Mouse (Mus musculus) CH12.LX (cell line): ENCODE results near the gene Oprd1. TPM values are rescaled to one million over a fixed set of nuclear protein-coding genes. Genes with fewer than 3 reads are reported as not detected.

ENCODE experiments used
- DNase-seq: peaks from one replicate; pipeline ENCODE4 v3.0.0-alpha.2; 2013; ENCODE audit errors: extremely low read depth
- H3K27ac ChIP-seq: 2 replicates; pipeline ENCODE4 v1.5.1; 2012; ENCODE audit warnings: low read depth, mild to moderate bottlenecking, control low read depth, moderate library complexity; ENCODE audit not compliant: insufficient read depth
- H3K27me3 ChIP-seq: replicated peaks from 2 replicates; pipeline ENCODE3; 2012; ENCODE audit warnings: inconsistent platforms
- H3K36me3 ChIP-seq, 2 experiments: replicated peaks in 1 of 2; 2 replicates each; pipeline versions ENCODE3 to v1.6.1; 2012; ENCODE audit warnings: inconsistent platforms in 1 of 2, low read length in 1 of 2, mild to moderate bottlenecking in 1 of 2, mixed read lengths in 1 of 2, moderate library complexity in 1 of 2; ENCODE audit not compliant: control insufficient read depth in 1 of 2, insufficient read depth in 1 of 2
- H3K4me1 ChIP-seq, 2 experiments: 2 replicates each; pipeline ENCODE4 v1.6.1; 2012; ENCODE audit warnings: inconsistent platforms in 1 of 2, moderate library complexity in 1 of 2; ENCODE audit not compliant: insufficient read depth in 2 of 2, control insufficient read depth in 1 of 2
- H3K4me2 ChIP-seq: 2 replicates; pipeline ENCODE4 v1.6.1; 2012; ENCODE audit warnings: low read depth, mild to moderate bottlenecking, control low read depth; ENCODE audit not compliant: poor library complexity, insufficient read depth, severe bottlenecking
- H3K4me3 ChIP-seq, 3 experiments: fragments of 150-350 bp in 1 of 3; sonication (generic) in 1 of 3; replicated peaks in 1 of 3; 2 replicates each; pipeline versions ENCODE3 to v1.5.1; 2011 to 2012; ENCODE audit warnings: low read depth in 2 of 3, low read length in 2 of 3, mild to moderate bottlenecking in 2 of 3, moderate library complexity in 2 of 3, control low read depth in 1 of 3, improper control_type of control experiment in 1 of 3, inconsistent platforms in 1 of 3, mixed read lengths in 1 of 3; ENCODE audit not compliant: poor library complexity in 1 of 3
- H3K79me2 ChIP-seq: replicated peaks from 2 replicates; pipeline ENCODE4 v1.6.1; 2012; ENCODE audit warnings: mild to moderate bottlenecking, moderate library complexity; ENCODE audit not compliant: control insufficient read depth, poor library complexity, insufficient read depth, severe bottlenecking; ENCODE audit errors: extremely low read depth
- H3K9ac ChIP-seq: 2 replicates; pipeline ENCODE4 v1.6.1; 2012; ENCODE audit warnings: low read depth, mild to moderate bottlenecking, control low read depth, moderate library complexity; ENCODE audit not compliant: insufficient read depth
- H3K9me3 ChIP-seq: replicated peaks from 2 replicates; pipeline ENCODE3; 2012; ENCODE audit warnings: low read length, inconsistent platforms, mixed read lengths
- BHLHE40 ChIP-seq: IDR thresholded peaks from 2 replicates; pipeline ENCODE4 v1.6.1; 2011; ENCODE audit warnings: mild to moderate bottlenecking, low read depth, low read length, improper control_type of control experiment
- CHD1 ChIP-seq: IDR thresholded peaks from 2 replicates; pipeline ENCODE4 v1.6.1; 2012; ENCODE audit warnings: low read depth, low read length, improper control_type of control experiment, inconsistent platforms
- CHD2 ChIP-seq: IDR thresholded peaks from 2 replicates; pipeline ENCODE4 v1.6.1; 2011; ENCODE audit warnings: low read length, improper control_type of control experiment
- E2F4 ChIP-seq: IDR thresholded peaks from 2 replicates; pipeline ENCODE4 v1.6.1; 2011; ENCODE audit warnings: low read depth, low read length, improper control_type of control experiment; ENCODE audit not compliant: insufficient replicate concordance
- ELF1 ChIP-seq: IDR thresholded peaks from 2 replicates; pipeline ENCODE4 v1.6.1; 2014; ENCODE audit warnings: low read depth, mild to moderate bottlenecking, inconsistent platforms, low read length, improper control_type of control experiment
- EP300 ChIP-seq: IDR thresholded peaks from 2 replicates; pipeline ENCODE4 v1.6.1; 2011; ENCODE audit warnings: low read length, improper control_type of control experiment
- ETS1 ChIP-seq: conservative IDR thresholded peaks from 2 replicates; pipeline ENCODE4 v1.6.1; 2012; ENCODE audit warnings: low read depth, mild to moderate bottlenecking, inconsistent platforms, low read length, improper control_type of control experiment, moderate library complexity
- HCFC1 ChIP-seq: IDR thresholded peaks from 2 replicates; pipeline ENCODE4 v1.6.1; 2012; ENCODE audit warnings: low read depth, mild to moderate bottlenecking, inconsistent platforms, low read length, improper control_type of control experiment
- JUN ChIP-seq: IDR thresholded peaks from 2 replicates; pipeline ENCODE4 v1.6.1; 2011; ENCODE audit warnings: low read depth, mild to moderate bottlenecking, low read length, improper control_type of control experiment, moderate library complexity; ENCODE audit not compliant: insufficient read depth
- JUND ChIP-seq: conservative IDR thresholded peaks from 2 replicates; pipeline ENCODE4 v1.6.1; 2011; ENCODE audit warnings: low read depth, low read length, improper control_type of control experiment
- MAX ChIP-seq: IDR thresholded peaks from 2 replicates; pipeline ENCODE4 v1.6.1; 2011; ENCODE audit warnings: low read length, improper control_type of control experiment
- MAZ ChIP-seq: IDR thresholded peaks from 2 replicates; pipeline ENCODE4 v1.6.1; 2012; ENCODE audit warnings: low read depth, mild to moderate bottlenecking, inconsistent platforms, low read length, improper control_type of control experiment, moderate library complexity
- MEF2A ChIP-seq: IDR thresholded peaks from 2 replicates; pipeline ENCODE4 v1.6.1; 2014; ENCODE audit warnings: low read depth, mild to moderate bottlenecking, inconsistent platforms, low read length, improper control_type of control experiment, borderline replicate concordance
- PAX5 ChIP-seq: IDR thresholded peaks from 2 replicates; pipeline ENCODE4 v1.6.1; 2012; ENCODE audit warnings: low read length, inconsistent platforms, mixed read lengths
- POLR2A ChIP-seq: IDR thresholded peaks from 2 replicates; pipeline ENCODE4 v1.6.1; 2011; ENCODE audit warnings: low read depth, mild to moderate bottlenecking, improper control_type of control experiment, low read length
- POLR2AphosphoS2 ChIP-seq: IDR thresholded peaks from 2 replicates; pipeline ENCODE4 v1.6.1; 2011; ENCODE audit warnings: low read depth, low read length, improper control_type of control experiment
- RAD21 ChIP-seq: IDR thresholded peaks from 2 replicates; pipeline ENCODE4 v1.6.1; 2011; ENCODE audit warnings: low read depth, mild to moderate bottlenecking, low read length, improper control_type of control experiment, moderate library complexity
- RCOR1 ChIP-seq: conservative IDR thresholded peaks from 2 replicates; pipeline ENCODE4 v1.6.1; 2012; ENCODE audit warnings: low read depth, mild to moderate bottlenecking, inconsistent platforms, low read length, improper control_type of control experiment
- SIN3A ChIP-seq: IDR thresholded peaks from 2 replicates; pipeline ENCODE4 v1.6.1; 2012; ENCODE audit warnings: low read length, improper control_type of control experiment, inconsistent platforms
- SMC3 ChIP-seq: IDR thresholded peaks from 2 replicates; pipeline ENCODE4 v1.6.1; 2011; ENCODE audit warnings: low read depth, low read length, improper control_type of control experiment
- UBTF ChIP-seq: IDR thresholded peaks from 2 replicates; pipeline ENCODE4 v1.6.1; 2012; ENCODE audit warnings: low read depth, mild to moderate bottlenecking, inconsistent platforms, low read length, improper control_type of control experiment, moderate library complexity
- USF1 ChIP-seq: IDR thresholded peaks from 2 replicates; pipeline ENCODE4 v1.6.1; 2014; ENCODE audit warnings: low read depth, mild to moderate bottlenecking, inconsistent platforms, low read length, improper control_type of control experiment
- USF2 ChIP-seq: conservative IDR thresholded peaks from 2 replicates; pipeline ENCODE4 v1.6.1; 2011; ENCODE audit warnings: low read depth, low read length, improper control_type of control experiment
- ZC3H11A ChIP-seq: IDR thresholded peaks from 2 replicates; pipeline ENCODE4 v1.6.1; 2012; ENCODE audit warnings: low read depth, mild to moderate bottlenecking, inconsistent platforms, low read length, improper control_type of control experiment
- ZKSCAN1 ChIP-seq: IDR thresholded peaks from 2 replicates; pipeline ENCODE4 v1.6.1; 2012; ENCODE audit warnings: low read depth, inconsistent platforms, low read length, improper control_type of control experiment, borderline replicate concordance
- ZMIZ1 ChIP-seq: IDR thresholded peaks from 2 replicates; pipeline ENCODE4 v1.6.1; 2012; ENCODE audit warnings: low read depth, mild to moderate bottlenecking, inconsistent platforms, low read length, improper control_type of control experiment
- ZNF384 ChIP-seq: IDR thresholded peaks from 2 replicates; pipeline ENCODE4 v1.6.1; 2012; ENCODE audit warnings: low read depth, low read length, improper control_type of control experiment, inconsistent platforms
- dilution Hi-C: fragments of 300-500 bp; cut with MboI; formaldehyde crosslinking; loops from 2 replicates; pipeline ENCODE4 v1.14.3; 2020; ENCODE audit warnings: low sequenced_read_pairs; ENCODE audit not compliant: extremely low pct_unique_long_range_greater_than_20kb, extremely low pct_ligation_motif_present
- in situ Hi-C: fragments of 300-500 bp; cut with MboI; formaldehyde crosslinking; loops from 3 replicates; pipeline ENCODE4 v1.14.3; 2019; ENCODE audit warnings: low sequenced_read_pairs, low pct_ligation_motif_present, low pct_unique_long_range_greater_than_20kb, mixed read lengths
- polyA plus RNA-seq: library from polyadenylated mRNA; unstranded; fragments of >175 nt; gene quantifications from 2 replicates; pipeline ENCODE4 v1.2.1, GENCODE M21; 2012; ENCODE audit warnings: low read depth; ENCODE audit not compliant: insufficient read length
- total RNA-seq, 2 experiments: library from RNA; depleted of rRNA; stranded (reverse); fragments of 300-350 nt in 1 of 2; fragments of >200 nt in 1 of 2; gene quantifications; 2 replicates each; pipeline ENCODE4 v1.2.3; 2012 to 2014

The Oprd1 gene
- total and polyA plus RNA-seq, 3 experiments: not detected

GRCm38 (mm10) chr4:132128997-132129636 is 15.2 kb downstream of the Oprd1 start:
- Histone ChIP-seq H3K4me2 (no peak overlapping the region), H3K9ac (no peak overlapping the region), H3K9me3 (no peaks in the 10 kb centered on the region), H3K4me1 (no peaks in the 10 kb centered on the region), H3K36me3 (no peaks in the 10 kb centered on the region), H3K27me3 (peaks cover 30% of the 10 kb centered on the region), H3K27ac (no peak overlapping the region), H3K4me3 (no peak overlapping the region), H3K79me2 (no peaks in the 10 kb centered on the region)
- in situ Hi-C loops (no loop called here), dilution Hi-C loops (no loop called here)
- no peak for DNase-seq
- TF ChIP-seq CHD2 (no peak), E2F4 (no peak), USF1 (no peak), PAX5 (no peak), MAX (no peak), ZNF384 (no peak), ELF1 (no peak), USF2 (no peak), ETS1 (no peak), HCFC1 (no peak), ZMIZ1 (no peak), SMC3 (no peak), ZKSCAN1 (no peak), UBTF (no peak), JUND (no peak), RCOR1 (no peak), ZC3H11A (no peak)

GRCm38 (mm10) chr4:132127091-132127490 is 17.2 kb downstream of the Oprd1 start:
- H3K27me3 ChIP-seq: peaks cover 46% of the 10 kb centered on the region
- H3K4me1 ChIP-seq: no peaks in the 10 kb centered on the region
- H3K4me3 ChIP-seq: no peak overlapping the region
- no peak for DNase-seq
- dilution Hi-C loops (no loop called here), in situ Hi-C loops (no loop called here)
- H3K4me2 ChIP-seq: no peak overlapping the region
- H3K79me2 ChIP-seq: no peaks in the 10 kb centered on the region
- H3K36me3 ChIP-seq: no peaks in the 10 kb centered on the region
- no peaks in the 10 kb centered on the region for H3K9me3 ChIP-seq
- H3K27ac ChIP-seq: no peak overlapping the region
- H3K9ac ChIP-seq: no peak overlapping the region
- TF ChIP-seq MEF2A (no peak), JUN (no peak), ZC3H11A (no peak), MAZ (no peak), ZKSCAN1 (no peak), JUND (no peak), RAD21 (no peak), POLR2AphosphoS2 (no peak), EP300 (no peak), POLR2A (no peak), USF2 (no peak), SIN3A (no peak), SMC3 (no peak), USF1 (no peak), CHD1 (no peak), BHLHE40 (no peak), RCOR1 (no peak)
- TF ChIP-seq, all 38 proteins: peak for 0
